Mouse (Mus musculus) G1E (cell line): ENCODE measurements at regions not wholly inside any gene's neighbourhood (a gene's known extent, or its start where the extent isn't known, plus 50 kb on each side); places are given as distances from the start of the nearest gene placed in this dataset.

ENCODE experiments used
- ATAC-seq: 2 replicates; pipeline ENCODE4 v1.8.0; 2016; ENCODE audit warnings: mild to moderate bottlenecking; ENCODE audit not compliant: insufficient number of reproducible peaks, poor library complexity, low FRiP score, severe bottlenecking; ENCODE audit errors: extremely low read depth
- DNase-seq: peaks from one replicate; pipeline ENCODE4 v3.0.0; 2012; ENCODE audit warnings: low spot score
- H3K27me3 ChIP-seq: 2 replicates; pipeline ENCODE4 v1.6.1; 2012; ENCODE audit warnings: mild to moderate bottlenecking, low read length, inconsistent platforms; ENCODE audit not compliant: insufficient read depth
- H3K36me3 ChIP-seq: replicated peaks from 2 replicates; pipeline ENCODE3; 2012; ENCODE audit warnings: mild to moderate bottlenecking, inconsistent platforms
- H3K4me1 ChIP-seq: 2 replicates; pipeline ENCODE4 v1.6.1; 2012; ENCODE audit warnings: low read depth, low read length, inconsistent platforms, mixed read lengths; ENCODE audit not compliant: insufficient read depth
- H3K4me3 ChIP-seq: 2 replicates; pipeline ENCODE4 v1.5.1; 2012; ENCODE audit warnings: low read depth, mild to moderate bottlenecking, inconsistent platforms, low read length, moderate library complexity, mixed read lengths
- H3K9me3 ChIP-seq: replicated peaks from 2 replicates; pipeline ENCODE4 v1.6.1; 2012; ENCODE audit warnings: inconsistent platforms
- CTCF ChIP-seq: IDR thresholded peaks from 2 replicates; pipeline ENCODE4 v1.5.1; 2012; ENCODE audit warnings: low read depth, low read length, inconsistent platforms, mixed read lengths
- GATA1 ChIP-seq: IDR thresholded peaks from 2 replicates; pipeline ENCODE4 v1.6.1; 2012; ENCODE audit warnings: borderline replicate concordance, low read length, inconsistent platforms, mixed read lengths
- GATA2 ChIP-seq: IDR thresholded peaks from 2 replicates; pipeline ENCODE4 v1.6.1; 2012; ENCODE audit warnings: low read depth, low read length, inconsistent platforms, borderline replicate concordance
- POLR2AphosphoS5 ChIP-seq: IDR thresholded peaks from 2 replicates; pipeline ENCODE4 v1.6.1; 2012; ENCODE audit warnings: low read depth, low read length, inconsistent platforms; ENCODE audit not compliant: insufficient replicate concordance
- TAL1 ChIP-seq: conservative IDR thresholded peaks from 2 replicates; pipeline ENCODE4 v1.6.1; 2012; ENCODE audit warnings: low read depth, low read length, inconsistent platforms, mixed read lengths

GRCm38 (mm10) chr13:37507146-37507545, 162.1 kb downstream of the Ly86 start:
- ATAC-seq (no peak), DNase-seq (no peak)
- H3K36me3 ChIP-seq: no peaks in the 10 kb centered on the region
- H3K4me3 ChIP-seq: no peak overlapping the region
- peaks cover 20% of the 10 kb centered on the region for H3K27me3 ChIP-seq
- H3K9me3 ChIP-seq: no peaks in the 10 kb centered on the region
- H3K4me1 ChIP-seq: peaks cover 26% of the 10 kb centered on the region
- TF ChIP-seq POLR2AphosphoS5 (no peak), GATA1 (no peak), CTCF (no peak), GATA2 (no peak), TAL1 (no peak)

DNA sequence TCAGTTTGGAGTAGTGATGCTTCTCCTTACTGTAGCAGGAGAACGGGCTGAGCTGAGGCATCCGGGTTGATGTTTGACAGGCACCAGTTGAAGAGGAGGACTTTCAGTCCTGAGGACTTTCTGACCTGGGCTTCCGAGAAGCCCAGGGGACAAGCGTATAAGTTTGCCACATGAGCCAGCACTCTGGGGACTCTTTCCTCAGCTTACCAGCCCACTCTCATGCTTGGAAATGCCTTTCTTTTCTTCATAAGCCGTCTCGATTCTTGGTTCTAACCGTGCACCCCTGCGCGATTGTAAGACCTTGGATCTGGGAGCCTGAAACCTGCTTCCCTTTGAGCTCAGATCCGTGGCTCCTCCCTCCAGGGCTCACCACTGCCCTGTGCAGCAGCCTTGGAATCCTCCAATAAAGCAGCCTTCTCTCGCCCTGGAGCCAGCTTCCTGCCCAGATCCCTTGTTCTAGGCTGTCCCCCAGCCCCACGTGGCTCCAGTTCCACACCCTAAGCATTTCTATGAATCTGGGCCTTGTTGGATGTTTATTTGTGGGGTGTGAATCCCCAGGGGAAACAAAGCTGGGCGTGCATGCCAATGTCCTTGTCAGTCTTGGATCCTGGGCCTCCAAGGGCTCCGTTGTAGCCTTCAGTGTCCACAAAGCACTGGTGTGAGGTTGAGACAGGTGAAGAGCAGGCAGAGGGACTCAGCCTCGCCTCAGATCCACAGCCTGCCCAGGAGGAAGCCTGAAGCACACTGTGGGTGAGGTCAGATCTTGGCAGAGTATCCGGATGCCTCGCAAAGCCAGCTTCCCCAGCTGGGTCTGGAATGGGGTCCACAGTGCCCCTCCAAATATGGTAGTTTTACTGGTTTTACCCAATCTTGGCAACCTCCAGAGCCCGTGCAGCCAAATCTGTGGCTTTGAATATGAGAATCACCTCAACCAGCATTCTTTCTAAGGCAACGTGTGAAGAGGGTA, 163.7 kb downstream of the Ly86 start:
- DNase-seq (no peak), ATAC-seq (no peak)
- H3K4me3 ChIP-seq: no peak overlapping the region; the same call in 1 of the 2 replicates
- peaks cover 17% of the 10 kb centered on the region for H3K27me3 ChIP-seq
- H3K4me1 ChIP-seq: peaks cover 26% of the 10 kb centered on the region
- no peaks in the 10 kb centered on the region for H3K36me3 ChIP-seq
- no peaks in the 10 kb centered on the region for H3K9me3 ChIP-seq
- TF ChIP-seq GATA2 (no peak), CTCF (no peak), TAL1 (no peak), POLR2AphosphoS5 (no peak), GATA1 (no peak)

- ATAC-seq (peak; percentile 93), DNase-seq (peak; percentile 68)
- Histone ChIP-seq H3K4me1 (peaks cover 26% of the 10 kb centered on the region), H3K27me3 (peaks cover 18% of the 10 kb centered on the region), H3K9me3 (no peaks in the 10 kb centered on the region), H3K36me3 (no peaks in the 10 kb centered on the region), H3K4me3 (peak overlapping the region; percentile 55; the same call in 1 of the 2 replicates)
- TF ChIP-seq TAL1 (peak; percentile 84), POLR2AphosphoS5 (no peak), CTCF (no peak), GATA2 (no peak)
Measured at GRCm38 (mm10) chr13:37509352-37509851, 164.4 kb downstream of the Ly86 start.

- TF ChIP-seq CTCF: no peak
- Histone ChIP-seq H3K27me3 (peaks cover 15% of the 10 kb centered on the region), H3K9me3 (no peaks in the 10 kb centered on the region), H3K4me3 (peak overlapping the region; percentile 20; the same call in 1 of the 2 replicates), H3K36me3 (no peaks in the 10 kb centered on the region), H3K4me1 (peaks cover 26% of the 10 kb centered on the region)
- no peak for DNase-seq
- ATAC-seq: no peak
Measured at GRCm38 (mm10) chr13:37510511-37510910, 165.5 kb downstream of the Ly86 start.

GRCm38 (mm10) chr13:37511006-37511405, 166.0 kb downstream of the Ly86 start:
- ATAC-seq (no peak), DNase-seq (no peak)
- H3K9me3 ChIP-seq: no peaks in the 10 kb centered on the region
- no peaks in the 10 kb centered on the region for H3K36me3 ChIP-seq
- peaks cover 26% of the 10 kb centered on the region for H3K4me1 ChIP-seq
- peaks cover 12% of the 10 kb centered on the region for H3K27me3 ChIP-seq
- TF ChIP-seq CTCF (no peak), GATA1 (no peak), GATA2 (no peak), POLR2AphosphoS5 (no peak), TAL1 (no peak)
- H3K4me3 ChIP-seq: no peak overlapping the region

GRCm38 (mm10) chr13:37511406-37511805, 166.4 kb downstream of the Ly86 start:
- DNase-seq (no peak), ATAC-seq (no peak)
- peaks cover 16% of the 10 kb centered on the region for H3K27me3 ChIP-seq
- H3K4me3 ChIP-seq: no peak overlapping the region
- no peaks in the 10 kb centered on the region for H3K9me3 ChIP-seq
- TF ChIP-seq POLR2AphosphoS5 (no peak), TAL1 (no peak), GATA2 (no peak), GATA1 (no peak), CTCF (no peak)
- peaks cover 26% of the 10 kb centered on the region for H3K4me1 ChIP-seq
- H3K36me3 ChIP-seq: no peaks in the 10 kb centered on the region
